Mouse (Mus musculus) spleen, adult 18-20 months (tissue): ENCODE data around the gene Fscn1.

Source experiments
- DNase-seq, 2 experiments: peaks; one replicate each; pipeline ENCODE4 v3.0.0; 2022; ENCODE audit warnings: mixed read lengths in 2 of 2

Fscn1 gene

GRCm38 (mm10) chr5:142973971-142974370 lies 13.8 kb downstream of the Fscn1 start:
- no peak for DNase-seq

- DNase-seq: peak in 1 of 2 experiments; percentile 31
Measured at GRCm38 (mm10) chr5:142974598-142975121, 14.5 kb downstream of the Fscn1 start.

GRCm38 (mm10) chr5:142976516-142976915 lies 16.4 kb downstream of the Fscn1 start:
- DNase-seq: no peak

- DNase-seq: no peak
Measured at GRCm38 (mm10) chr5:142982046-142982801, 22.1 kb downstream of the Fscn1 start.

GRCm38 (mm10) chr5:142983174-142983573 lies 23.0 kb downstream of the Fscn1 start:
- no peak for DNase-seq

GRCm38 (mm10) chr5:142984271-142984670 lies 24.1 kb downstream of the Fscn1 start:
- DNase-seq: no peak

- no peak for DNase-seq
Measured at GRCm38 (mm10) chr5:142988520-142988919, 28.4 kb downstream of the Fscn1 start.

- DNase-seq: no peak
Measured at GRCm38 (mm10) chr5:142989167-142989566, 29.0 kb downstream of the Fscn1 start.

- no peak for DNase-seq
Measured at GRCm38 (mm10) chr5:142994746-142995145, 34.6 kb downstream of the Fscn1 start.

- no peak for DNase-seq
Measured at GRCm38 (mm10) chr5:142997526-142997925, 37.4 kb downstream of the Fscn1 start.

GRCm38 (mm10) chr5:142998171-142998570 lies 38.0 kb downstream of the Fscn1 start:
- no peak for DNase-seq

- no peak for DNase-seq
Measured at GRCm38 (mm10) chr5:143000091-143000490, 39.9 kb downstream of the Fscn1 start.

GRCm38 (mm10) chr5:143000654-143001500 lies 40.7 kb downstream of the Fscn1 start:
- no peak for DNase-seq

- DNase-seq: no peak
Measured at GRCm38 (mm10) chr5:143009383-143009782, 49.2 kb downstream of the Fscn1 start.

- no peak for DNase-seq
Measured at GRCm38 (mm10) chr5:143017401-143017800, 57.3 kb downstream of the Fscn1 start.
